Mouse (Mus musculus) subcutaneous adipose tissue, adult 2 months (tissue): ENCODE measurements around the gene Rhob. TPM values are rescaled to one million over a fixed set of nuclear protein-coding genes. Genes with fewer than 3 reads are reported as not detected.

Experiments
- polyA plus RNA-seq: library from polyadenylated mRNA; depleted of rRNA; stranded (reverse); fragments of >200 nt; gene quantifications from 2 replicates; pipeline ENCODE4 v1.2.3, GENCODE M21; 2012; ENCODE audit warnings: low replicate concordance; rRNA removed

Rhob gene
- polyA plus RNA-seq, result 431 and 439 TPM in 2 replicates

DNA sequence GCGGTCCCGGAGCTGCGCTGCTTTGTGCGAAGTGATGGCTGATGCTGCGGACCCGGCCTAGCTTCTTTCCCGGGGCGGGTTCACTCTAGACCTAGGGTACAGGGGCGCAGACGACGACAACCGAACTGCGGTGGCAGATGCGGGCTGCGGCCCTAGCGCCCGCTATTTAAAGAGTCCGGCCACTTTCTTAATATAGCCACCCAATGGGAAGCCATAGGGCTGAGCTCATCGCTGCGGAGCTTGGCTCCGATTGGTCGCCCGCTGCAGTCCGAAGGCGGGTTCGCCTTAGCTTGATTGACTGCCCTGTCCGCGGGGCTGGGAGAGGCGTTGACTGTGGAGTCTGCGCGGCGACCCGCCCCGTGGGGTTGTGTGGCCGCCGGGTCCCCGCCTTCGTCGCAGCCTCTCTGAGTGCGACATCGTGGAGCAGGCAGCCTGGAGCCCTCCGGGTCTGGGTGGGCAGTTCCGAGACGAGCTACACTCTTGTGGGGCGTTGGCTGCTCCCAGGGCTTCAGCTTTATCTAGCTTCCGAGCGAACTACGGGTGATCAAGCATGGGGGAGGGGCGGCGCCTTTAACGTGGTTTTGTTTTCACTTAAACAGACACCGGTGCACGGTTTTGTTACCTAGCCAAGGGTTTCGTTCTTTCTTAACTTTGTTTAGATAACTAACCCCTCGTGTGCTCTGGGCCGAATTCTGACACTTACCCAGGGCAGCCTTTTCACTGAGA is at the start of gene Rhob:
Gene Rhob, minus strand, starts transcription at position 139 of the 726 bp plus-strand sequence.

Other genes with a start within 250 kb of the Rhob start
- gene Gdf7, start 198.1 kb downstream of the Rhob start, polyA plus RNA-seq, result 72.7 TPM in 1 of 2 replicates, not detected in the other
- gene Hs1bp3, start 186.6 kb downstream of the Rhob start, polyA plus RNA-seq, result 29.8 and 37.7 TPM in 2 replicates
- 0.08 TPM in 1 of 2 replicates, not detected in the other for gene Slc7a15, start 99.1 kb upstream of the Rhob start, polyA plus RNA-seq
- 55.5 and 67.3 TPM in 2 replicates for gene Pum2, start 174.1 kb upstream of the Rhob start, polyA plus RNA-seq